Mouse (Mus musculus) lung, postnatal 0 days (tissue): ENCODE results near the gene Lrg1. TPM values are rescaled to one million over a fixed set of nuclear protein-coding genes. Genes with fewer than 3 reads are reported as not detected.
A peak's percentile ranks its signal among the peaks of the same experiment; 100 is the strongest.

ENCODE experiments used
- ATAC-seq: fragments of 200-750 bp; cut with Nextera tagmentation; 2 replicates; pipeline ENCODE4 v1.8.0; 2017; ENCODE audit warnings: moderate library complexity
- DNase-seq: peaks from one replicate; pipeline ENCODE4 v3.0.0-alpha.2; 2016; ENCODE audit warnings: low spot score
- H3K27ac ChIP-seq: fragments of 300-500 bp; sonication (generic); 2 replicates; pipeline ENCODE4 v1.5.1; 2014; ENCODE audit warnings: antibody characterized with exemption, mild to moderate bottlenecking, low read length, mixed read lengths
- H3K27me3 ChIP-seq: fragments of 300-500 bp; sonication (generic); replicated peaks from 2 replicates; pipeline ENCODE4 v1.6.1; 2014; ENCODE audit warnings: low read length, mixed read lengths; ENCODE audit not compliant: insufficient read depth
- H3K36me3 ChIP-seq: fragments of 300-500 bp; sonication (generic); 2 replicates; pipeline ENCODE4 v1.6.1; 2014; ENCODE audit warnings: low read length, mixed read lengths; ENCODE audit not compliant: insufficient read depth
- H3K4me1 ChIP-seq: fragments of 300-500 bp; sonication (generic); 2 replicates; pipeline ENCODE4 v1.6.1; 2014; ENCODE audit warnings: antibody characterized with exemption, low read depth, low read length, mixed read lengths; ENCODE audit not compliant: insufficient read depth
- H3K4me2 ChIP-seq: fragments of 300-500 bp; sonication (generic); replicated peaks from 2 replicates; pipeline ENCODE4 v1.6.1; 2014; ENCODE audit warnings: low read depth, mild to moderate bottlenecking, low read length, moderate library complexity, mixed read lengths
- H3K4me3 ChIP-seq: fragments of 300-500 bp; sonication (generic); 2 replicates; pipeline ENCODE4 v1.5.1; 2014; ENCODE audit warnings: low read depth, low read length
- H3K9ac ChIP-seq: fragments of 300-500 bp; sonication (generic); replicated peaks from 2 replicates; pipeline ENCODE4 v1.6.1; 2014; ENCODE audit warnings: low read depth, mild to moderate bottlenecking
- H3K9me3 ChIP-seq: fragments of 300-500 bp; sonication (generic); 2 replicates; pipeline ENCODE4 v1.6.1; 2016; ENCODE audit warnings: low read length, mixed read lengths
- CTCF ChIP-seq: IDR thresholded peaks from 2 replicates; pipeline ENCODE4 v1.5.1; 2016; ENCODE audit warnings: antibody characterized with exemption, mild to moderate bottlenecking
- EP300 ChIP-seq: IDR thresholded peaks from 2 replicates; pipeline ENCODE4 v1.6.1; 2016; ENCODE audit warnings: antibody characterized with exemption, mild to moderate bottlenecking, control low read depth
- WGBS: fragments of 180-500 bp; shearing (Covaris S2); extraction: QIAGEN DNeasy Blood & Tissue Kit; methylation state at CpG from one replicate; pipeline ENCODE4 v1.1.7; 2014; 5-methylcytosine and 5-hydroxymethylcytosine counted together
- polyA plus RNA-seq: library from polyadenylated mRNA; unstranded; fragments of >200 nt; fragmentation: Nextera tagmentation; extraction: Ambion mirVana; gene quantifications from 2 replicates; pipeline ENCODE4 v1.2.1, GENCODE M21; 2015

The Lrg1 gene
- polyA plus RNA-seq, 1 experiment from 2014 or later: 36.3 TPM

- Histone ChIP-seq H3K27me3 (no peaks in the 10 kb centered on the region), H3K4me1 (no peaks in the 10 kb centered on the region), H3K9ac (no peak overlapping the region), H3K36me3 (no peaks in the 10 kb centered on the region; the same call in 1 of the 2 replicates), H3K4me2 (no peak overlapping the region), H3K27ac (no peak overlapping the region), H3K4me3 (no peak overlapping the region), H3K9me3 (no peaks in the 10 kb centered on the region)
- TF ChIP-seq EP300 (no peak), CTCF (no peak)
- DNase-seq (no peak), ATAC-seq (no peak)
- 80% methylated on average over 3 of the region's 3 CpGs for WGBS
Observed at GRCm38 (mm10) chr17:56112743-56113142, 9.1 kb downstream of the Lrg1 start.

DNA sequence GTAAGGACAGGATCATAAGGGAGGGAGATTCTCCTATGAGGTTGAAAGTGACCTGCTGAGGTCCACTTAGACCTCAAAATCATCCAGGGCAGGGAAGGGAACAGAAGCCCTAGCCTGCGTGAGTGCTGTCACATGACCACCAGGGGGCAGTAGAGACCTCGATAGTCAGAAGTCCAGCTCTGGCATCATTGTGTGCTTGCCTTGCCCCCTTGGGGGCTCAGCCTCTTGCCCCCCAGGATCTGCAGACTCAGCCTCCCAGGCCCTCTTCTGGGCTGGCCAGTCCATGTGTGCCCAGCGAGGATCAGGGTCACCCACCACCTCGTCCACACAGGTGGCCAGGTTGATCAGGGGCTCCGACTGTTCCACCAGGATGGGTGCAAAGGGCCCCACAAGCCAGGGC, 9.9 kb downstream of the Lrg1 start:
- Histone ChIP-seq H3K4me2 (no peak overlapping the region), H3K27ac (no peak overlapping the region), H3K4me3 (no peak overlapping the region), H3K27me3 (no peaks in the 10 kb centered on the region), H3K9me3 (no peaks in the 10 kb centered on the region), H3K4me1 (no peaks in the 10 kb centered on the region), H3K9ac (no peak overlapping the region), H3K36me3 (no peaks in the 10 kb centered on the region; the same call in 1 of the 2 replicates)
- ATAC-seq (peak; percentile 25), DNase-seq (peak; percentile 82)
- TF ChIP-seq CTCF (peak; percentile 87), EP300 (no peak)
- WGBS: 47% methylated on average over 5 of the region's 5 CpGs

GRCm38 (mm10) chr17:56111021-56111420, 10.8 kb downstream of the Lrg1 start:
- Histone ChIP-seq H3K27ac (no peak overlapping the region), H3K36me3 (no peaks in the 10 kb centered on the region; the same call in 1 of the 2 replicates), H3K4me2 (no peak overlapping the region), H3K9ac (no peak overlapping the region), H3K9me3 (no peaks in the 10 kb centered on the region), H3K4me1 (no peaks in the 10 kb centered on the region), H3K27me3 (no peaks in the 10 kb centered on the region), H3K4me3 (no peak overlapping the region)
- no peak for ATAC-seq
- DNase-seq: no peak
- no peak for TF ChIP-seq EP300
- no peak for TF ChIP-seq CTCF
- 50% methylated on average over 1 of the region's 1 CpGs for WGBS

GRCm38 (mm10) chr17:56110571-56110970, 11.2 kb downstream of the Lrg1 start:
- Histone ChIP-seq H3K36me3 (no peaks in the 10 kb centered on the region; the same call in 1 of the 2 replicates), H3K9ac (no peak overlapping the region), H3K4me3 (no peak overlapping the region), H3K27ac (no peak overlapping the region), H3K4me1 (no peaks in the 10 kb centered on the region), H3K9me3 (no peaks in the 10 kb centered on the region), H3K27me3 (no peaks in the 10 kb centered on the region), H3K4me2 (no peak overlapping the region)
- WGBS: 64% methylated on average over 4 of the region's 4 CpGs
- DNase-seq (no peak), ATAC-seq (no peak)
- TF ChIP-seq EP300 (no peak), CTCF (no peak)

DNA sequence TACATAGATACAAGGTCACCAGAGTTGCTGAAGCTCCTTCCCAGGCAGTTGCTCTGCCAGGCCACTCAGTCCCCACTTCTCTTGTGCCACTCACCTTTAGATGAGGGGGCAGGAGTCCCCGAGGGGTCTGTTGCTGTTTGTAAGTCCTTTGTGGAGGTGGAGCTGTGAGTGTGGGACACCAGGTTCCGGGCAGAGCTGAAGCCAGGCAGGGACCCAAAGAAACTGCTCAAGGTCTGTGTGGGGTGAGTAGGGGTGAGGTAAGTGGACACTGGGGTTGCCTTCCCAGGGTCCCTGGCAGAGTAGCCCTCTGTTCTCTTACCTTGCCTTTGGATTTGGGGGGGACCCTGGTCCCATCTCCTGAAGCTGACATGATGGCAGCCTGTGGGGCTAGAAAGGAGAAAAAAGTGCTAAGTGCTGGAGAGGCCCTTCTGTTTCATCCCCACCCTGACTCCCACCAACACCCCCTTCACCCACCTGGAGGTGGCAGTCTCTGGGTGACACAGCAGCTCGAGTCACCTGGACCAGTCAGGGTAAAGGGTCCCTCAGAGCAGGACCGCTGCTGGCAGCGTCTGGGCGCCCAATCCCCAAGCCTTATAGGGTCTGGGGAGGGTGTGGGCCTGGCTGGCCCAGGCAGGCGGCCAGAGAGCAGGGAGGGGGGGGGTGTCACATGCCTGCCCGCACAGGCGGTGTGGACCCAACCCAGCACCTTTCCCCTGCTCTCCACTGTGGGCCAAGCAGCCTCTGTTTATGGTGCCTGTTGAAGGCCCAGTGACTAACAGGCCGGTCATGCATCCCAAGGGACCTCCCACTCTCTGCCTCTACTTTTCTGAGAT, 12.4 kb downstream of the Lrg1 start, which contains the start of gene Plin4:
Plin4 (minus strand) TSS at position 585 of the 833 bp plus-strand sequence.
- Histone ChIP-seq H3K27me3 (no peaks in the 10 kb centered on the region), H3K27ac (peak within 1 kb of the TSS; percentile 73), H3K4me3 (no peak within 1 kb of the TSS), H3K9me3 (no peaks in the 10 kb centered on the region), H3K4me2 (no peak within 1 kb of the TSS), H3K36me3 (no peaks in the 10 kb centered on the region; the same call in 1 of the 2 replicates), H3K4me1 (no peaks in the 10 kb centered on the region), H3K9ac (no peak within 1 kb of the TSS)
- DNase-seq (no peak), ATAC-seq (no peak)
- TF ChIP-seq EP300 (no peak), CTCF (no peak)
- WGBS: 49% methylated on average over 7 of the region's 10 CpGs

DNA sequence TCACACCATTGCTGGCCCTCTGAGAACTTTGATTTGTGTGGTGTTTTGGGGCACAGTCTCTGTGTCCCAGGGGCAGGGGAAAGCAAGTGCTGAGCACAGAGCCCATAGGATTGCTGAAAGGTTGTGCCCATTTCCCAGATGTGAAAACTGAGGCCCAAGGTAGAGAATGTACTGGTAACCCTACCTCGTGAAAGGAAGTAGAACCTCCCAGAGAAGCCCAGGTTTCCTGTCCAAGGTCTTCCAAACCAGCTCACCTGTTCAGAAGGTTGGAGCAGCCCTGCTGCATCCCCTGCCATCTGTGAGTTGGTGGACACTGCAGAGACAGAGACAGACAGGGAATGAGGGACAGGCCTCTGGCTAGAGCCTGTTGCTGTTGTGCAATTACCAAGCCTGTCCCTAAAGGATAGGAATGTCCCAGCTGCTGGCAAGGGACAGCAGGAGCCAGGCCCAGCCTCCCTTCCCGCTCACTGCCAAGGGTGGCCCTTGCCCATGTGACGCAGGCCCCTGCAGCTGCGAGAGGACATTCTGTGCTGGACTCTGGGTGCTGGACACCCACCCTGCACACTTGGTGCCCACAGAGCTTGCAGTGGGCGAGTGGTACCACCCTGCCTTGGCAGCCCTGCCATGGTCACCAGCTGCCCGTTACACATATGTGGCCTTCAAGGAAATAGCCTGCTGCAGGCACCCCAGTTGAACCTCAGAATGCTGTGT, 13.3 kb downstream of the Lrg1 start:
- 62% methylated on average over 6 of the region's 6 CpGs for WGBS
- DNase-seq (peak; percentile 82), ATAC-seq (peak; percentile 89)
- Histone ChIP-seq H3K36me3 (no peaks in the 10 kb centered on the region), H3K9ac (no peak overlapping the region), H3K27ac (peak overlapping the region; percentile 73), H3K9me3 (no peaks in the 10 kb centered on the region), H3K4me1 (no peaks in the 10 kb centered on the region), H3K4me2 (no peak overlapping the region), H3K4me3 (no peak overlapping the region), H3K27me3 (no peaks in the 10 kb centered on the region)
- TF ChIP-seq EP300: peak; percentile 93
- no peak for TF ChIP-seq CTCF
